Mouse (Mus musculus) lung, embryonic 16.5 days (tissue): Measurements from ENCODE around the gene Zcchc13. TPM values are rescaled to one million over a fixed set of nuclear protein-coding genes. Genes with fewer than 3 reads are reported as not detected.

Source experiments
- ATAC-seq: fragments of 200-750 bp; cut with Nextera tagmentation; 2 replicates; pipeline ENCODE4 v1.8.0; 2017; ENCODE audit warnings: low read depth, mild to moderate bottlenecking, moderate library complexity
- H3K27ac ChIP-seq: fragments of 300-500 bp; sonication (generic); 2 replicates; pipeline ENCODE4 v1.5.1; 2014; ENCODE audit warnings: mild to moderate bottlenecking, control low read depth, low read length
- H3K27me3 ChIP-seq: fragments of 300-500 bp; sonication (generic); 2 replicates; pipeline ENCODE4 v1.6.1; 2014; ENCODE audit warnings: low read depth, low read length, mixed read lengths; ENCODE audit not compliant: control insufficient read depth, insufficient read depth
- H3K36me3 ChIP-seq: fragments of 300-500 bp; sonication (generic); 2 replicates; pipeline ENCODE4 v1.6.1; 2014; ENCODE audit warnings: low read length; ENCODE audit not compliant: control insufficient read depth, insufficient read depth
- H3K4me1 ChIP-seq: fragments of 300-500 bp; sonication (generic); replicated peaks from 2 replicates; pipeline ENCODE4 v1.6.1; 2014; ENCODE audit warnings: low read length, mixed read lengths; ENCODE audit not compliant: control insufficient read depth, insufficient read depth
- H3K4me2 ChIP-seq: fragments of 300-500 bp; sonication (generic); 2 replicates; pipeline ENCODE4 v1.6.1; 2014; ENCODE audit warnings: low read depth, low read length, control low read depth
- H3K4me3 ChIP-seq: fragments of 300-500 bp; sonication (generic); 2 replicates; pipeline ENCODE4 v1.5.1; 2014; ENCODE audit warnings: mild to moderate bottlenecking, low read length, control low read depth
- H3K9ac ChIP-seq: fragments of 300-500 bp; sonication (generic); 2 replicates; pipeline ENCODE4 v1.6.1; 2014; ENCODE audit warnings: low read length, control low read depth
- H3K9me3 ChIP-seq: fragments of 300-500 bp; sonication (generic); 2 replicates; pipeline ENCODE4 v1.6.1; 2016; ENCODE audit warnings: low read length; ENCODE audit not compliant: control insufficient read depth
- WGBS: fragments of 180-500 bp; shearing (Covaris S2); extraction: QIAGEN DNeasy Blood & Tissue Kit; methylation state at CpG from one replicate; pipeline ENCODE4 v1.1.7; 2014; 5-methylcytosine and 5-hydroxymethylcytosine counted together
- polyA plus RNA-seq: library from polyadenylated mRNA; unstranded; fragments of >200 nt; fragmentation: Nextera tagmentation; extraction: Ambion mirVana; gene quantifications from 2 replicates; pipeline ENCODE4 v1.2.1, GENCODE M21; 2015

Zcchc13 gene
- polyA plus RNA-seq, 1 experiment from 2014 or later: not detected

DNA sequence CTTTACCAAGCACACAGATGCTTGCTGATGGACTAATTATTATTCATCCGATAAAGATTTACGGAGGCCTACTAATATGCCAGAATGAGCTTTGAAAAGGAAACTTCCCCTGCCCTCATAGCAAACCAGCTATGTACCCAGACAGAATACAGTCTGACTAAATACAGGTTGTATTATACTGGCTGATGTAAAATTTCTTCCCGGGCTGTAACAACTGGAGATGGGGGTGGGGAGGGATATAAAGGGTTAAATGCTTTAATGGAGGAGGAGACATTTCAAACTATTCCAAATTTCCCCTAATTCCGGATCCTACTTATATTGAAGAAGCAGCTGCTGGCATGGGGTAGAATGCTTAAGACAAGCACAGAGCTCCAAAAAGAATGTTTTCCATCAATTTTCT, 14.9 kb upstream of the Zcchc13 start:
- Histone ChIP-seq H3K4me1 (peaks cover 13% of the 10 kb centered on the region; the same call in 1 of the 2 replicates), H3K27ac (peak overlapping the region; percentile 98), H3K36me3 (peaks cover 7% of the 10 kb centered on the region), H3K9ac (peak overlapping the region; percentile 70; the same call in 1 of the 2 replicates), H3K27me3 (no peaks in the 10 kb centered on the region), H3K4me3 (peak overlapping the region; percentile 55), H3K9me3 (no peaks in the 10 kb centered on the region), H3K4me2 (peak overlapping the region; percentile 69)
- 73% methylated on average over 4 of the region's 4 CpGs for WGBS
- no peak for ATAC-seq

DNA sequence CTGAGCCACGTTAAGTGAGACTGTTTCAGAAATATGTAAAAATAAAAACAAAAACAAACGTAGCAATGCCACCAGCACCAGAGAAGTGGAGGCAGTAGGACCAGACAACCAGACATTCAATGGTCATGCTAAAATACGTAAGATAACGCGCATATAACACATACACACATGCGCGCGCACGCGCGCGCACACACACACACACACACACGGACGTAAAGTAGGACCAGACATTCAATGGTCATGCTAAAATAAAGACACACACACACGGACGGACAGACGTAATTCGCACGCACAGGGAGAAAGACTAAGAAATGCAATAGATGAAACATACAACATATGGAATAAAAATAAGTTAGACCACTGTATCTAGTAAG, 14.2 kb upstream of the Zcchc13 start:
- 13% methylated on average over 19 of the region's 19 CpGs for WGBS
- Histone ChIP-seq H3K27ac (peak overlapping the region; percentile 98), H3K36me3 (peaks cover 7% of the 10 kb centered on the region), H3K4me1 (peaks cover 13% of the 10 kb centered on the region; the same call in 1 of the 2 replicates), H3K9me3 (no peaks in the 10 kb centered on the region), H3K4me3 (peak overlapping the region; percentile 55), H3K4me2 (peak overlapping the region; percentile 69), H3K9ac (peak overlapping the region; percentile 70), H3K27me3 (no peaks in the 10 kb centered on the region)
- peak; percentile 35 for ATAC-seq

DNA sequence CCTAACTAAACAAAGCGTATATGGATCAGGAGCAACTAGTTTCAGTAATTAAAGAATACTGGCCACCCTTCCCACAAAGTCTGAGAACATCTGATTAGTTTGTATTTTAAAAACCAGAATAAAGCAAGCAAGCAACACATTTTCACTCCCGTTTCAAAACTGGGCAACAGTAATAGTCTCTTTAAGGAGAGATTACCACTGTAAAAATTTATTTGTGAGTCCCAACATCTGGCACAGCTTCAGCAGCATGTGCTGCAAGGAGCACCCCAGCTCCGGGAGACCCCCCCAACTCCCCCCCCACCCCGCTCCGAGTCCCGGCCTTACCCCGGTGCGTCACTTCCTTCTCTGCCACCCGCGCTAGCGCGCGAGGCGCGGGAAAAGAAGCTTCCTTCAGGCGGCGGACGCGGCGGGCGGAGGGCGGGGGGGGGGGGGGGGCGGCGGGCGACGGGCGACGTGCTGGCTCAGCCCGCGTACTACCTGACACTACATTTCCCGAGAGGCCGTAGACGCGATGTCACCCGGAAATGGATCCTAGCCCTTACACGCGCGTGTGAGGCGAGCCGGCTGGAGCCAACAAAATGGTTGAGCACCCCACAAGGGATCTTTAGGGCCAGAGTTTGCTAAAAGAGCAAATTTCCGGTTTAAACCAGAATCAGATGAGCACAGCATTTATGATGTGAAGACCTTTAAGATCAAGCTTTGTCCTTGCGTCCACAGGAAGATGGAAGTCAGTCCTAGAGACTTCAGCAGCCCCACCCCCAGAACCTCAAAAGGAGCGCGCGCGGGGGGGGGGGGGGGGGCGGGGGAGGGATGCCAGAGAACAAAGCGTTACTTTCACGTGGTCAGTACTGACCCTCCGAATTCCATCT, 13.6 kb upstream of the Zcchc13 start:
- Histone ChIP-seq H3K4me1 (peaks cover 13% of the 10 kb centered on the region; the same call in 1 of the 2 replicates), H3K9ac (peak overlapping the region; percentile 70), H3K27ac (peak overlapping the region; percentile 98), H3K4me2 (peak overlapping the region; percentile 69), H3K9me3 (no peaks in the 10 kb centered on the region), H3K36me3 (peaks cover 7% of the 10 kb centered on the region), H3K4me3 (peak overlapping the region; percentile 55), H3K27me3 (no peaks in the 10 kb centered on the region)
- 0% methylated on average over 24 of the region's 50 CpGs for WGBS
- peak; percentile 97 for ATAC-seq

DNA sequence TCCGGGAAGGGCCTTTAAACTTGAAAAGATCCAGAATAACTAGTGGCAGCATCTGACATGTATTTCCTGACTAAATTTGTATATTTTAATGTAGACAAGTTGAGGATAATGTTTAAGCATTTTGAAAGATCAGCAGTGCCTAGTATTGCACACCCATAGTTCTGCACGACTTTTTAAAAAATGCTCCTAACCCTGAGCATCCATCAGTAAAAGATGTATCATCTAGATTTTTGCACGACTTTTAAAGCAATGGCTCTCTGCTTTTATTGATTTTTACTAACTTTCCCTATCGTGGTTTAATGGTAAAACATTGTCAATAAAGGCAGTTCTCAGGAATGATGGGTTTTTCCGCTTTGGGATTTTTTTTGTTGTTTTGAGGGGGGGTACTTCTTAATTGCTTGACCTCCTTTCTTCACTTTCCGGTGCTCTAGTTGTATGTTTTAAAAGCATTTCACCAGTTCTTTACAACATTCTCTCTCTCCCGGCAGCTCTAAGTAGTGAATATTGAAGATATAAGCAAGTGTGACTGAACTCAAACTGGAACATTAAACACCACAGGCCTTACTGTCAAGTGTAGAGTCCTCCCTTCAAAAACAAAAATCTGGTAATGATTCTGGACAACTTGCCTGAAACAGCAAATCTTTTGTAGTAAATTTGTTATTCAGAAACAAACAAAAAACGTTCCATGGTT, 12.8 kb upstream of the Zcchc13 start:
- Histone ChIP-seq H3K4me2 (peak overlapping the region; percentile 69), H3K4me3 (peak overlapping the region; percentile 55), H3K9me3 (no peaks in the 10 kb centered on the region), H3K27ac (peak overlapping the region; percentile 98), H3K36me3 (peaks cover 7% of the 10 kb centered on the region), H3K9ac (peak overlapping the region; percentile 70), H3K4me1 (peaks cover 13% of the 10 kb centered on the region; the same call in 1 of the 2 replicates), H3K27me3 (no peaks in the 10 kb centered on the region)
- 21% methylated on average over 8 of the region's 8 CpGs for WGBS
- no peak for ATAC-seq

DNA sequence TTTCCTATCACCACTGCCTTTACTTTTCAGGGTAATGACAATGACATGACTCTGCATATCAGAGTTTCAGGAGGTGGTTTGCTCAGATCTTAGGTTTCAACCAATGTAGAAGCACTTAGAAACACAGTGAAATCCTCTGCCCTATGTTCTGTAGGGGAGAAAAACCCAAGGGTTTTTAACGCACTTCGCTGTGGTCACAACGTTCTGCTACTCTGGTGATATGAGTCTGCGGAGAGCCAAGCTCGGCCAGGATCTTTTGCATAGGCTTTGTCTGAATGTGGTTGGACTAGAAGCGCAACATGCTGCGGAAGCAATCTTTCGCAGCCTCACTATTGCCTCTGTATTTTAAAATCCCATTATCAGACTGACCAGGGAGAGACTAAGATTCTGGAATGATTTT, 8.6 kb upstream of the Zcchc13 start:
- 5% methylated on average over 8 of the region's 8 CpGs for WGBS
- H3K9me3 ChIP-seq: no peaks in the 10 kb centered on the region
- no peaks in the 10 kb centered on the region for H3K36me3 ChIP-seq
- H3K4me1 ChIP-seq: peaks cover 9% of the 10 kb centered on the region; the same call in 1 of the 2 replicates
- no peaks in the 10 kb centered on the region for H3K27me3 ChIP-seq
- ATAC-seq: peak; percentile 26; the same call in 1 of the 2 replicates
- peak overlapping the region; percentile 51 for H3K4me3 ChIP-seq
- peak overlapping the region; percentile 83 for H3K9ac ChIP-seq
- H3K27ac ChIP-seq: peak overlapping the region; percentile 96
- H3K4me2 ChIP-seq: peak overlapping the region; percentile 69

DNA sequence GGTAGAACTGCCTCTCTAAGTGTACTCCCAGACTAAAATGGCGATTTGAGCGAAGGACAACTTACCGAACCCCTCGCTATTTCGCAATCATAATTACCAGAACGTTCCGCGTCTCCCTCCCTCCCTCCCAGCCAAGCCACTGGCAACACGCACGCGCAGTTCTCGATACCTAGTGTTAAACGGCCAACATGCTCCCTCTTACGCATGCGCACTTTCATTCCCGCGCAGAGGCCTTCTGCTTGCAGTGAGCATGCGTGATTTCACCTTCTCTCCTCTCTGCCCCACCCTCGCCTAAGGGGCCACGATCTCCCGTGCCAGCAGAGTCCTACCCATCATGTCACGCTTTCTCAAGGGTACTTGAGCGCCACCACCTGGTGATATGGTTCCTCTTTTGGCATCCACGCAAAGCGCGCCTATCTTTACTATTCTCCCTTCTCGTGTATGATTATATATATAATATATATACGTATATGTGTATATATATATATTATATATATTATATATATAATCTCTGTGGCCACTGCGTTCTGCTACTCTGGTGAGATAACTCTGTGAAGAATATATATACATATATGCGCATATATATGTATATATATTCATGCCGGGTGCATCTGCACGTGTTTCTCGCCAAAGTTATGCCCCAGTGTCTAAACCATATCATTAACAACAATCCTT, 8.0 kb upstream of the Zcchc13 start:
- Histone ChIP-seq H3K27ac (peak overlapping the region; percentile 96), H3K9me3 (no peaks in the 10 kb centered on the region), H3K4me3 (peak overlapping the region; percentile 61), H3K9ac (peak overlapping the region; percentile 83), H3K27me3 (no peaks in the 10 kb centered on the region), H3K4me2 (peak overlapping the region; percentile 69), H3K4me1 (peaks cover 9% of the 10 kb centered on the region; the same call in 1 of the 2 replicates), H3K36me3 (no peaks in the 10 kb centered on the region)
- ATAC-seq: peak; percentile 97
- WGBS: under 1% methylated on average over 30 of the region's 33 CpGs

DNA sequence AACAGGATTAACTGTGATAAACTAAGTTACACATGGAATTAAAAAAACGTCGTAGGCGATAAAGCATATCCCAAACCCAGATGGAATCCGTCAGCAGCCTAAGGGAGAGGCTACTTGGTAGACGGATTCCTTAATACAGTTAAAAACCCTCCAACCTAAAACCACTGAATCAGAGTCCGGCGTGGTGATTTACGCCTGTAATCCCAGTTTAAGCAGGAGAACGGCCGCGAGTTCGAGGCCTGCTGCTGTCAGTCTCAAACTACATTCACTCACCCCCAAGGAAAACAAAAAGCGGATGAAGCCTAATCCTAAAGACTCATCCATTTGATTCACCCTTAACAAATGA, 7.5 kb upstream of the Zcchc13 start:
- WGBS: 3% methylated on average over 13 of the region's 13 CpGs
- peak; percentile 13 for ATAC-seq
- peaks cover 5% of the 10 kb centered on the region; the same call in 1 of the 2 replicates for H3K4me1 ChIP-seq
- peak overlapping the region; percentile 69 for H3K4me2 ChIP-seq
- no peaks in the 10 kb centered on the region for H3K27me3 ChIP-seq
- peak overlapping the region; percentile 79 for H3K27ac ChIP-seq
- H3K9ac ChIP-seq: peak overlapping the region; percentile 81
- H3K36me3 ChIP-seq: no peaks in the 10 kb centered on the region
- peak overlapping the region; percentile 61 for H3K4me3 ChIP-seq
- H3K9me3 ChIP-seq: no peaks in the 10 kb centered on the region

DNA sequence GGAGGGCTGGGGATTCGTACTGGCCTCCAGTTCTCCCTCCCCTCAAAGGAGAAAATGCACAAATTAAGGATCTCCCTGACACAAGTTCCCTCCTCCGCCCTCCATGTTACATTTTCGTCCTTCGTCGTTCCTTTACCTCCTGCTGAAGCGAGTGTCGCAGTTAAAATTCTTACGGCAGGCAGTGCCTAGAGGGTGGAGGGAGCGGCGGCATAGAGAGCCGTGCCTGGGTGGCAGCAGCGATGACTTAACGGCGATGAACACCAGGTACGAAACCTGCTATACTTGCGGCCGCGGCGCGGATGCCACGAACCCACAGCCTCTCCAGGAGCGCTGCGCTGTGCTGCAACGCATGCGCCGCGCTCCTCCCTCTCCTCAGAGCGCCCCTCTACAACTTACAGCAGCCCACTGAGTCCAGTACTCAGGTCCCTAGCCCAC, 7.0 kb upstream of the Zcchc13 start:
- H3K9ac ChIP-seq: peak overlapping the region; percentile 81
- WGBS: under 1% methylated on average over 27 of the region's 28 CpGs
- H3K27me3 ChIP-seq: no peaks in the 10 kb centered on the region
- peak; percentile 13; the same call in 1 of the 2 replicates for ATAC-seq
- H3K4me3 ChIP-seq: peak overlapping the region; percentile 61
- H3K27ac ChIP-seq: peak overlapping the region; percentile 79
- H3K4me1 ChIP-seq: peaks cover under 1% of the 10 kb centered on the region; the same call in 1 of the 2 replicates
- H3K9me3 ChIP-seq: no peaks in the 10 kb centered on the region
- peak overlapping the region; percentile 69 for H3K4me2 ChIP-seq
- no peaks in the 10 kb centered on the region for H3K36me3 ChIP-seq
